Mouse (Mus musculus): Measurements from ENCODE around the gene Ipo7. TPM values are rescaled to one million over a fixed set of nuclear protein-coding genes. Genes with fewer than 3 reads are reported as not detected.
"Not testable (repeated sequence)": the region's sequence is repeated elsewhere in the genome, so short reads cannot be mapped to it uniquely, and the experiment has no call there.

The Ipo7 gene
- polyA plus RNA-seq, 2 experiments = 17.4 to 49.2 TPM

GRCm38 (mm10) chr7:110023553-110023952 lies 5.5 kb downstream of the Ipo7 start:
- WGBS = 97% methylated on average over 1 of the region's 1 CpGs
- Histone ChIP-seq H3K4me1 (ENCODE audit: control insufficient read depth, insufficient read depth, low read length) (peaks cover 3% of the 10 kb centered on the region; the same call in 1 of the 2 replicates), H3K4me3 (replicated peaks; ENCODE audit: low read length) (no peak overlapping the region), H3K27ac (replicated peaks; ENCODE audit: low read depth, low read length) (no peak overlapping the region), H3K4me2 (replicated peaks; ENCODE audit: low read depth, low read length, severe bottlenecking) (no peak overlapping the region), H3K36me3 (ENCODE audit: control insufficient read depth, insufficient read depth, low read length) (peaks cover 13% of the 10 kb centered on the region; the same call in 1 of the 2 replicates), H3K9me3 (ENCODE audit: control insufficient read depth, low read length) (no peaks in the 10 kb centered on the region), H3K9ac (ENCODE audit: low read depth, low read length, severe bottlenecking) (no peak overlapping the region), H3K27me3 (ENCODE audit: control insufficient read depth, insufficient read depth, low read length) (no peaks in the 10 kb centered on the region)
- no peak for ATAC-seq (ENCODE audit: low FRiP score, low read depth)
- TF ChIP-seq POLR2A (IDR thresholded peaks at IDR 0.05; ENCODE audit: borderline replicate concordance, extremely low read depth, insufficient read depth, insufficient read length) = no peak
- no peak for DNase-seq (ENCODE audit: low spot score)

GRCm38 (mm10) chr7:110026594-110026993 lies 8.5 kb downstream of the Ipo7 start:
- Histone ChIP-seq H3K4me1 (ENCODE audit: control insufficient read depth, insufficient read depth, low read length) (no peaks in the 10 kb centered on the region), H3K27ac (replicated peaks; ENCODE audit: low read depth, low read length) (no peak overlapping the region), H3K36me3 (ENCODE audit: control insufficient read depth, insufficient read depth, low read length) (peaks cover 35% of the 10 kb centered on the region), H3K27me3 (ENCODE audit: control insufficient read depth, insufficient read depth, low read length) (no peaks in the 10 kb centered on the region), H3K9ac (ENCODE audit: low read depth, low read length, severe bottlenecking) (no peak overlapping the region), H3K4me2 (replicated peaks; ENCODE audit: low read depth, low read length, severe bottlenecking) (no peak overlapping the region), H3K9me3 (ENCODE audit: control insufficient read depth, low read length) (no peaks in the 10 kb centered on the region), H3K4me3 (replicated peaks; ENCODE audit: low read length) (no peak overlapping the region)
- no peak for TF ChIP-seq POLR2A (IDR thresholded peaks at IDR 0.05; ENCODE audit: borderline replicate concordance, extremely low read depth, insufficient read depth, insufficient read length)
- ATAC-seq (ENCODE audit: low FRiP score, low read depth) = no peak
- WGBS = 70% methylated on average over 2 of the region's 2 CpGs
- no peak for DNase-seq (ENCODE audit: low spot score)

GRCm38 (mm10) chr7:110028826-110029225 lies 10.8 kb downstream of the Ipo7 start:
- DNase-seq (ENCODE audit: low spot score) = no peak

GRCm38 (mm10) chr7:110030342-110030741 lies 12.3 kb downstream of the Ipo7 start:
- WGBS = 81% methylated on average over 3 of the region's 3 CpGs
- Histone ChIP-seq H3K4me2 (replicated peaks; ENCODE audit: low read depth, low read length, severe bottlenecking) (no peak overlapping the region), H3K27me3 (ENCODE audit: control insufficient read depth, insufficient read depth, low read length) (no peaks in the 10 kb centered on the region), H3K9me3 (ENCODE audit: control insufficient read depth, low read length) (no peaks in the 10 kb centered on the region), H3K36me3 (ENCODE audit: control insufficient read depth, insufficient read depth, low read length) (peaks cover 57% of the 10 kb centered on the region), H3K4me1 (ENCODE audit: control insufficient read depth, insufficient read depth, low read length) (no peaks in the 10 kb centered on the region), H3K4me3 (replicated peaks; ENCODE audit: low read length) (no peak overlapping the region), H3K27ac (replicated peaks; ENCODE audit: low read depth, low read length) (no peak overlapping the region), H3K9ac (ENCODE audit: low read depth, low read length, severe bottlenecking) (no peak overlapping the region)
- no peak for TF ChIP-seq POLR2A (IDR thresholded peaks at IDR 0.05; ENCODE audit: borderline replicate concordance, extremely low read depth, insufficient read depth, insufficient read length)
- no peak for ATAC-seq (ENCODE audit: low FRiP score, low read depth)
- no peak for DNase-seq (ENCODE audit: low spot score)

More at GRCm38 (mm10) chr7:110028826-110029225, 10.8 kb downstream of the Ipo7 start:
- no peak for ATAC-seq (ENCODE audit: low FRiP score, low read depth)
- Histone ChIP-seq H3K4me3 (replicated peaks; ENCODE audit: low read length) (no peak overlapping the region), H3K9me3 (ENCODE audit: control insufficient read depth, low read length) (no peaks in the 10 kb centered on the region), H3K4me2 (replicated peaks; ENCODE audit: low read depth, low read length, severe bottlenecking) (no peak overlapping the region), H3K9ac (ENCODE audit: low read depth, low read length, severe bottlenecking) (no peak overlapping the region), H3K27ac (replicated peaks; ENCODE audit: low read depth, low read length) (no peak overlapping the region), H3K27me3 (ENCODE audit: control insufficient read depth, insufficient read depth, low read length) (no peaks in the 10 kb centered on the region), H3K36me3 (ENCODE audit: control insufficient read depth, insufficient read depth, low read length) (peaks cover 56% of the 10 kb centered on the region), H3K4me1 (ENCODE audit: control insufficient read depth, insufficient read depth, low read length) (no peaks in the 10 kb centered on the region)
- 52% methylated on average over 1 of the region's 1 CpGs for WGBS
- TF ChIP-seq POLR2A (IDR thresholded peaks at IDR 0.05; ENCODE audit: borderline replicate concordance, extremely low read depth, insufficient read depth, insufficient read length) = no peak

GRCm38 (mm10) chr7:110057723-110058122 lies 39.6 kb downstream of the Ipo7 start:
- 89% methylated on average over 2 of the region's 2 CpGs for WGBS
- not testable (repeated sequence) for H3K4me2 ChIP-seq (replicated peaks; ENCODE audit: low read depth, low read length, severe bottlenecking); ATAC-seq (ENCODE audit: low FRiP score, low read depth); H3K4me3 ChIP-seq (replicated peaks; ENCODE audit: low read length); H3K27ac ChIP-seq (replicated peaks; ENCODE audit: low read depth, low read length); H3K9ac ChIP-seq (ENCODE audit: low read depth, low read length, severe bottlenecking); DNase-seq (ENCODE audit: low spot score); H3K9me3 ChIP-seq (ENCODE audit: control insufficient read depth, low read length); H3K27me3 ChIP-seq (ENCODE audit: control insufficient read depth, insufficient read depth, low read length); H3K4me1 ChIP-seq (ENCODE audit: control insufficient read depth, insufficient read depth, low read length)
- peaks cover 37% of the 10 kb centered on the region for H3K36me3 ChIP-seq (ENCODE audit: control insufficient read depth, insufficient read depth, low read length)
